Mouse (Mus musculus) right cerebral cortex, adult 18-20 months (tissue): ENCODE measurements around the gene Amz2.

Experiments
- DNase-seq: peaks from one replicate; pipeline ENCODE4 v3.0.0; 2022; ENCODE audit warnings: mixed read lengths

Amz2 gene

GRCm38 (mm10) chr11:109422263-109422662, 3.5 kb upstream of the Amz2 start:
- DNase-seq: no peak

GRCm38 (mm10) chr11:109423294-109423693, 2.5 kb upstream of the Amz2 start:
- DNase-seq: no peak

GRCm38 (mm10) chr11:109426272-109426586, 483 bp downstream of the Amz2 start:
- no peak for DNase-seq

DNA sequence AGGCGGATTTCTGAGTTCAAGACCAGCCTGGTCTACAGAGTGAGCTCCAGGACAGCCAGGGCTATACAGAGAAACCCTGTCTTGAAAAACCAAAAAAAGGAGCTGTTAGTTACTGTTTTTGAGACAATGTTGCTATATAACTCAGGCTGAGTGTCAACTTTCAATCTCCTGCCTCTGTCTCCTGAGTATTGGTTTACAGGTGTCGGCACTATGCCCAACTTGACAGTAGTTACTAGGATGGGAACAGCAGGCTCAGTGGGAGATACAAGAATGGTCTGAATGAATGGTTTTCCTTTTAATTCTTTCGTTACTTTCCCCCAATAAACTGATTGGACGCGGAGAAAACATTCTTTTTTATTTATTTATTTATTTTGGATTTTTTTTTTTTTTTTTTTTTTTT, 1.6 kb downstream of the Amz2 start:
- DNase-seq: no peak

- no peak for DNase-seq
Measured at GRCm38 (mm10) chr11:109434233-109434798, 8.6 kb downstream of the Amz2 start.

DNA sequence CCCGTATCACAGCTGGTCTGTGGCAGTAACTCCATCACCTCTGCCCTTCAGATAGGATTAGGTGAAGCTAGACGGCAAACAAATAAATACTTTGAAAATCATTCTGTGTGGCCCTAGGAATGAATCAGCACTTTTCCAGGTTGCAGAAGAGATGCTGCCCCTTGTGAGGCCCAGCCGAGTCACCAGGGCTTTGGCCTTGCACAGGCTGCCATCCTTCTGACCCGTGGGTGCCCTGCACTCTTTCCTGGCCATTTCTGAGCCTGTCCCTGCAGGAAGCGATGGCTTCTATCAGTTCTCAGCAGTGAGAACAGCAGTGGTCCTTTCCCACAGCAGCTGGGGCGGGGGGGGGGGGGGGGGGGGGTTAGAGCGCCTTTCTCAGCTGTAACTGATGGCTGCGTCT, 11.1 kb downstream of the Amz2 start:
- DNase-seq: no peak

DNA sequence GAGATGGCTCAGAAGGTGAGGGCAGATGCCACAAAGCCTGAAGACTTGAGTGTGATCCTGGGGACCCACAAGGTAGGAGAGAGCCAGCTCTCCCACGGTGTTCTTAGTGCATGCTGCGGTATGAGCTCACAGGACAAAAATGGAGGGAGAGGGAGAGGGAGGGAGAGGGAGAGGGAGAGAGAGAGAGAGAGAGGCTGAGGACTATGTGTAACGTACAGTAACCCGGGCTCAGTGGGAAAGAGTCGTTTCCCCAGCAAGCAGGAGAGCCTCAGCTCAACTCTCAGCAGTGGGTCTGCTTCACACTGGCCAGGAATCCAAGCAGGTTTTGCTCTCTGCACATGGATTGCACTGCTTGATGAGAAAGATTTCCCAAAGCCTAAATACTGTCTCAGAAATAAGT, 13.5 kb downstream of the Amz2 start:
- no peak for DNase-seq

DNA sequence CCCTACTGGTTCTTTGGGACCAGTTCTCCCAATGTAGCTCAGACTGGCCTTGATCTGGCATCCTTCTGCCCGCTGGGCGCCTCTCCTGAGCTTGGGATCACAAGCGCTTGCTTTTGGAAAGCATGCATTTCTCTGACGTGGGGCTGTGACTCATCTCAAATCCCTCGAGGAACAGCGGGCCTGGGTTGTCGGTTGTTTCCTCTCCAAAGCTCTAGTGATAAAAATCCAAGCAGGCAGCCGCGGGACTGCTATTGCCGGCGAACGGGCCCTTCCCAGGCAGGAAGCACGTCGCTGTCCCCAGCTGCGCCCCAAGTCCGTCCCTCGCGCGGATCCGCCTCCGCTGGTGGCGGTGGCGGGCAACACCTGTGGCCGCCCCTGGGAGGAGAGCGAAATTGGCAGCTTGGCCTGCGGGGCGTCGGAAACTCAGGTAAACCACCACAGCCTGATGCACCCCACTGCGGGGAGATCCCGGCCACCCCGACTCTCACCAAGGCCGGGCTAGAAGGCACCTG, 14.1 kb downstream of the Amz2 start:
- peak; percentile 66 for DNase-seq

- no peak for DNase-seq
Measured at GRCm38 (mm10) chr11:109440641-109441040, 14.9 kb downstream of the Amz2 start.

DNA sequence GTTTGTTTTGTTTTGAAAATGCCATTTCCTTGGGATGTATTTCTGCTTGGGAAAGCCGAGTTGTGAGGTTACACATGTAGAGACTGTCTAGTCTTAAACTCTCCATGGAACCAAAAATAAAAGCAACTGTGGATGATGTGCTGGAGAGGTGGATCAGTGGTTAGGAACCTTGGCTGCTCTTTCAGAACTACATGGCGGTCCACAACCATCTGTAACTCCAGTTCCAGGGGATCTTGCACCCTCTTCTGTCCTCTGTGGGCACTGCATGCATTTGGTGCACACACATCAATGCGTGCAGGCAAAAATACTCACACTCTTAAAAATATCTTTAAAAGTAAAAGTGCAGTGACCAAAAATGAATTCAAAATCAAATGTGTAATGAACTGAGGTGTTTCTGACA, 15.4 kb downstream of the Amz2 start:
- DNase-seq: no peak

- no peak for DNase-seq
Measured at GRCm38 (mm10) chr11:109442166-109442730, 16.5 kb downstream of the Amz2 start.

- DNase-seq: no peak
Measured at GRCm38 (mm10) chr11:109443468-109444263, 17.9 kb downstream of the Amz2 start.

DNA sequence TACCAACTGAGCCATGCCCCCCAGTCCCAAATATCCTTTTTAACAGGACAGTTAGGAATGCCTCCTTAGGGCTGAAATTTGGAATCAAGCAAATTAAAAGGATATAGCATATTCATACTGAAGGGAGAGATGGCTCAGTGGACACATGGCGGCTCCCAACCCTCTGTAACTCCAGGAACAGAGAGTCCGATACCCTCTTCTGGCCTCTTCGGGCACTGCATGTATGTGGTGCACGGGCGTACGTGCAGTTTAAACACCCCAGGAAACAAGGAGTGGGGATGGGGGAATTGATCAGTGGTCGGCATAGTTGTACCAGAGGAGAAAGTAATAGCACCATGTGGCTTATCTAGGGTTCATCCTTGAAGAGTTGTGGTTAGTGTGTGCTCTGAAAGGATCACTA, 18.9 kb downstream of the Amz2 start:
- no peak for DNase-seq

GRCm38 (mm10) chr11:109445438-109446035, 19.8 kb downstream of the Amz2 start:
- peak; percentile 27 for DNase-seq

- DNase-seq: no peak
Measured at GRCm38 (mm10) chr11:109451169-109451568, 25.4 kb downstream of the Amz2 start.

DNA sequence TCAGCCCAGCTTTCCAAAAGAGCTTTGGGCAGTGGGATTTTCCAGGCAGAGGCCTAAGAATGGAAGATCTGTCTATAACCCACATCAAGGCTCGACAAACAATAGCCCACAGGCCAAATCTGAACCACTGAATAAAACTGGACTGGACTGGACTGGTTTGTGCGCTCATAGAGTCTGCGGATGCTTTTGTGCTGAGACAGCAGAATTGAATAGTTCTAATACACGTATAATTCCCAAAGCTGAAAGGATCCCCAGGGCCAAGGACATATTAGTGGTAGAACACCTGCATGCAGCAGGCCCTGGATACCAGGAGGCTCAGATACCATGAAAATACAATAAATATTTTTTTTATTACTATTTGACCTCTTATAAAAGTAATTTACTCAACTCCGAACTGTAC, 30.5 kb downstream of the Amz2 start:
- DNase-seq: no peak

GRCm38 (mm10) chr11:109458165-109458564, 32.4 kb downstream of the Amz2 start:
- DNase-seq: peak; percentile 43

GRCm38 (mm10) chr11:109460586-109460985, 34.8 kb downstream of the Amz2 start:
- DNase-seq: no peak

DNA sequence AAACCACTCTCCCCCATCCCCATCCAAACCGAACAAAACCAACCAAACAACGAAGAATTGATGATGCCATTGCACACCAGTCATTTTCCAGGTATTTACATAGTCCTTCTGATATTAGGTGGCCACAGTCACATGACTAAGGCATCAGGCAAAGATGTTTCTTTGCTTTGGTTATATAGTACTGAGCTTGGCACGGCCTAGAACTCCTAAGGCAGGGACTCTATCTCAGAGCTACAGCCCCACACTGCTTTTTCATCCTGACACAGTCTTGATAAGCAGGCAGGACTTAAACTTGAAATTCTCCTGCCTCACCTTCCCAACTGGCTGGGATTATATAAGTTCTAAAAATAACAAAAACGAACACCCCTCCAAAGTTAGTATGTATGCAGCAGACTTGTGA, 39.3 kb downstream of the Amz2 start:
- no peak for DNase-seq

GRCm38 (mm10) chr11:109466987-109467386, 41.2 kb downstream of the Amz2 start:
- DNase-seq: no peak

GRCm38 (mm10) chr11:109468133-109468532, 42.4 kb downstream of the Amz2 start:
- DNase-seq: no peak

DNA sequence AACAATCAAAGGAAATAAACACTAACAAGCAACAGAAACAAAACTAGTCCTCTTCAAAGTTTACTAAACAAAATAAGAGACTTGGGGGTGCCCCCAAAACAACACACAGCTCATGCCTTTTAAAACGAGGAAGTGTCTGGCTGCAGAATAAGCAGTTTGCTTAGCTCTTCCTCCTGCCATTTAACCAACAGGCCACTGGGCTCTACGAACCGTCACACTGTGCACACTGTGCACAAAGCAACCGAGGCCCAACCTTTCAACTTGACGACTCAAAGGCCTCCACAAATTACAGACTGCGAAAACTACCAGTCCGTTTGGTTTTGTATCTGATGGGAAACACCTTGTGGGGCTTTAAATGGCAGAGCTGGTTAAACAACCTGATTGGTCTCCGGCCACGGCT, 44.4 kb downstream of the Amz2 start:
- no peak for DNase-seq

DNA sequence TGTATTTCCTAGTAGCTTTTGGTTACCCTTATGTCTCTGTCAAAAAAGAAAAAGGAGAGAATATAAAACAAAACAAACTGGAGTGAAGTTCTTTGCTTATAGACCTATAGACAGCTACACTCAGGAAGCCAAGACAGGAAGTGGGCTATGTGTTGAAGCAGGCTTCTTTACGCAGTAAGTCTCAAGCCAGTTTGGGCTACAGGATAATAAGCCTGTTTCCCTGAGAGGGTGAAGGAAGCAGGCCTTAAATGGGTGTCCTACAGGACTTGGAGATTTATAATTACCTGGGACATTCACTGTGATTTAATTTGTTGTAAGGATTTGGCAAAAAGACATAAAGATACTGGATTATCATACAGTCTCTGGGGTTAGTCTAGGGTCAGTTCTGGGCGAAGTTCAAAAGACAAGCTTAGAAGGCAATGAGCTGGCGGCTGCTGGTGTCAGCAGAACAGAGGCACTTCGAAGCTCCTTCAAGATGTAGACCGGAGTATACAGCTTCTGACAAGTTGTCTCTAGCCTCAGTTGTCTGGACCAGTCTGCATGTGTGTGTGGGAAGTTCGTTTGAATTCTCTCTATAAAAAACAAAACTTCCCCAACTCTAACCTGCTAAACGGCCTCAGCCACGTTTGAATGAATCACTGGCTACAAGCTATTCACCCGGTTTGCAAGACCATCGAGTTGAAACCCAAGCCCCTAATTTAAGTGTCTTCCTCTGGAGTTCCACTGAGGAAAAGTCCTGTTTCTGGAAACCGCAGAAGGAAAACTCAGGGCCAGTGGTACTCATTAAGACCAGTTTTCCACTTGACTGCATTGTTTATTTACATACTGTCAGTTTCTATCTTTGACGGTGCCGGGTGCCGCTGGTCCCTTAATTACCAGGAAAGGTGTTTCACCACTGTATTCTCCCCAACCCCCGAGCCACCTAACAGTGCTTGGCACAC, 45.4 kb downstream of the Amz2 start:
- no peak for DNase-seq
